Mouse (Mus musculus) hindbrain, embryonic 10.5 days (tissue): Measurements from ENCODE around the gene Ebpl. TPM values are rescaled to one million over a fixed set of nuclear protein-coding genes. Genes with fewer than 3 reads are reported as not detected.

Experiments
- DNase-seq: peaks from one replicate; pipeline ENCODE4 v3.0.0-alpha.2; 2017; ENCODE audit warnings: low spot score
- H3K27ac ChIP-seq: fragments of 300-500 bp; sonication (generic); 2 replicates; pipeline ENCODE4 v1.5.1; 2016; ENCODE audit warnings: mild to moderate bottlenecking, moderate library complexity
- H3K27me3 ChIP-seq: fragments of 300-500 bp; sonication (generic); 2 replicates; pipeline ENCODE4 v1.6.1; 2016; ENCODE audit warnings: mild to moderate bottlenecking; ENCODE audit not compliant: poor library complexity, insufficient read depth, severe bottlenecking
- H3K36me3 ChIP-seq: fragments of 300-500 bp; sonication (generic); 2 replicates; pipeline ENCODE4 v1.6.1; 2016; ENCODE audit warnings: mild to moderate bottlenecking, moderate library complexity
- H3K4me1 ChIP-seq: fragments of 300-500 bp; sonication (generic); replicated peaks from 2 replicates; pipeline ENCODE4 v1.6.1; 2016; ENCODE audit warnings: mild to moderate bottlenecking
- H3K4me3 ChIP-seq: fragments of 300-500 bp; sonication (generic); 2 replicates; pipeline ENCODE4 v1.5.1; 2016; ENCODE audit warnings: mild to moderate bottlenecking, moderate library complexity
- H3K9me3 ChIP-seq: fragments of 300-500 bp; sonication (generic); 2 replicates; pipeline ENCODE4 v1.6.1; 2016; ENCODE audit warnings: mild to moderate bottlenecking, moderate library complexity
- WGBS: fragments of 180-500 bp; shearing (Covaris S2); methylation state at CpG from one replicate; pipeline ENCODE4 v1.1.7; 2016; 5-methylcytosine and 5-hydroxymethylcytosine counted together
- polyA plus RNA-seq: library from polyadenylated mRNA; unstranded; fragments of >200 nt; fragmentation: Nextera tagmentation; extraction: Ambion mirVana; gene quantifications from 2 replicates; pipeline ENCODE4 v1.2.1, GENCODE M21; 2016

Gene Ebpl
- polyA plus RNA-seq, 1 experiment from 2014 or later = 10.4 TPM

DNA sequence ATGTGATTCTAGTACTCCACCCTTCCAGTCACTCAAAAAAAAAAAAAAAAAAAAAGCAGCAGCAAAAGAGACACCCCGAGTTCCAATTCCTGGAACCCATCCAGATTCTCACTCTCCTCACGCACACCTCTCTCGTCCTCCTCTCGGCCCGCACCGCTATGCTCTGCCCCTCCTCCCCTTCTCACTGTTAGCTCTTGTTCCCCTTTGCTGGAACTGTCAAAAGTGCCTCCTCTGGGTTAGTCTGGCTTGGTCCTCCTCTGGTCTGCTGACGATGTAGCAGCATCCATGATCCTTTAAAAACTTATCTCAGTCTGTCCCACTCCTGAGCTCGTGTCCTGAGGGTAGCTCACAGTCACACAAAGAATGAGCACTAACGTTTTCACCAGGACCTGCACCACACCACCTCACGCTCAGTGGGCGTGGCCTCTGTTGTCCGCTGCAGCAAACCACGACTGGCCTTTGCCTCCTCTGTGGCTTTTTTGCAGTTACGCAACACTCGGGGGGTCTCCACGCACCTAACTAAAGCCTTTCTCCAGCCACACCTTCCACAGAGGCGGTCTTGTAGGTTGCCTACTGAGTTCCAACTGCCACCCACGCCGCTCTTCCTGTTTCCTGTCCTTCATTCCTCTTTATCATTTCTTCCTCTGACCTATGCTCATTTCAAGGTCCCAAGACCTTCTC lies 71.5 kb downstream of the Ebpl start:
- DNase-seq = no peak
- no peaks in the 10 kb centered on the region for H3K36me3 ChIP-seq
- H3K27ac ChIP-seq = no peak overlapping the region
- H3K27me3 ChIP-seq = no peaks in the 10 kb centered on the region
- H3K4me1 ChIP-seq = no peaks in the 10 kb centered on the region
- no peak overlapping the region for H3K4me3 ChIP-seq
- 73% methylated on average over 19 of the region's 19 CpGs for WGBS
- H3K9me3 ChIP-seq = no peaks in the 10 kb centered on the region

Other genes with a start within 250 kb of the Ebpl start
- gene Sacs, start 222.0 kb downstream of the Ebpl start, polyA plus RNA-seq = 3.1 and 3.2 TPM in 2 replicates
- 0.07 TPM in 1 of 2 replicates, not detected in the other for gene Sgcg, start 101.9 kb downstream of the Ebpl start, polyA plus RNA-seq
- gene Arl11, start 50.7 kb downstream of the Ebpl start, polyA plus RNA-seq = 0.35 and 0.67 TPM in 2 replicates
- 70.5 and 80.9 TPM in 2 replicates for gene Kpna3, start 79.4 kb upstream of the Ebpl start, polyA plus RNA-seq
- 13.5 and 13.7 TPM in 2 replicates for gene Spryd7, start 196.4 kb upstream of the Ebpl start, polyA plus RNA-seq
- gene Trim13, start 237.8 kb upstream of the Ebpl start, polyA plus RNA-seq = 15.2 and 22.6 TPM in 2 replicates
- 0.39 and 0.84 TPM in 2 replicates for gene Kcnrg, start 247.0 kb upstream of the Ebpl start, polyA plus RNA-seq